Mouse (Mus musculus): ENCODE results near the gene Krt84. TPM values are rescaled to one million over a fixed set of nuclear protein-coding genes. Genes with fewer than 3 reads are reported as not detected.

The Krt84 gene
- polyA plus RNA-seq (2014; fragmentation: Nextera tagmentation; extraction: Ambion mirVana) = not detected in 2 replicates

GRCm38 (mm10) chr15:101532720-101533119, at the start of gene Krt84:
TSS of gene Krt84 (minus strand) at chr15:101532820.
- no peak for ATAC-seq (replicated peaks; ENCODE audit: insufficient number of reproducible peaks, low FRiP score, low TSS enrichment)
- H3K4me3 ChIP-seq (ENCODE audit: low read depth, low read length) = no peak within 1 kb of the TSS
- H3K9me3 ChIP-seq (replicated peaks; ENCODE audit: control insufficient read depth, low read length) = no peaks in the 10 kb centered on the region
- 77% methylated on average over 7 of the region's 7 CpGs for WGBS (ENCODE audit: insufficient replicate concordance)
- H3K36me3 ChIP-seq (ENCODE audit: control insufficient read depth, insufficient read depth, low read length) = no peaks in the 10 kb centered on the region
- no peak within 1 kb of the TSS for H3K4me2 ChIP-seq
- no peak within 1 kb of the TSS for H3K27ac ChIP-seq (ENCODE audit: low read depth, low read length)
- H3K27me3 ChIP-seq (ENCODE audit: control insufficient read depth, insufficient read depth, low read length) = peaks cover 7% of the 10 kb centered on the region; the same call in 1 of the 2 replicates
- H3K9ac ChIP-seq (ENCODE audit: low read depth, low read length) = no peak within 1 kb of the TSS
- H3K4me1 ChIP-seq (ENCODE audit: control insufficient read depth, insufficient read depth, low read length) = no peaks in the 10 kb centered on the region

GRCm38 (mm10) chr15:101581701-101582100, 49.1 kb upstream of the Krt84 start:
- 72% methylated on average over 3 of the region's 3 CpGs for WGBS (ENCODE audit: insufficient replicate concordance)
- ATAC-seq (replicated peaks; ENCODE audit: insufficient number of reproducible peaks, low FRiP score, low TSS enrichment) = no peak
- Histone ChIP-seq H3K4me1 (ENCODE audit: control insufficient read depth, insufficient read depth, low read length) (no peaks in the 10 kb centered on the region), H3K9me3 (replicated peaks; ENCODE audit: control insufficient read depth, low read length) (no peaks in the 10 kb centered on the region), H3K27me3 (ENCODE audit: control insufficient read depth, insufficient read depth, low read length) (no peaks in the 10 kb centered on the region), H3K4me2 (no peak overlapping the region), H3K36me3 (ENCODE audit: control insufficient read depth, insufficient read depth, low read length) (no peaks in the 10 kb centered on the region), H3K9ac (ENCODE audit: low read depth, low read length) (no peak overlapping the region), H3K4me3 (ENCODE audit: low read depth, low read length) (no peak overlapping the region), H3K27ac (ENCODE audit: low read depth, low read length) (no peak overlapping the region)

GRCm38 (mm10) chr15:101575506-101575905, 42.9 kb upstream of the Krt84 start:
- Histone ChIP-seq H3K4me1 (ENCODE audit: control insufficient read depth, insufficient read depth, low read length) (no peaks in the 10 kb centered on the region), H3K36me3 (ENCODE audit: control insufficient read depth, insufficient read depth, low read length) (no peaks in the 10 kb centered on the region), H3K4me2 (no peak overlapping the region), H3K27ac (ENCODE audit: low read depth, low read length) (no peak overlapping the region), H3K4me3 (ENCODE audit: low read depth, low read length) (no peak overlapping the region), H3K27me3 (ENCODE audit: control insufficient read depth, insufficient read depth, low read length) (peaks cover 9% of the 10 kb centered on the region; the same call in 1 of the 2 replicates), H3K9ac (ENCODE audit: low read depth, low read length) (no peak overlapping the region), H3K9me3 (replicated peaks; ENCODE audit: control insufficient read depth, low read length) (no peaks in the 10 kb centered on the region)
- WGBS (ENCODE audit: insufficient replicate concordance) = 71% methylated on average over 5 of the region's 5 CpGs
- no peak for ATAC-seq (replicated peaks; ENCODE audit: insufficient number of reproducible peaks, low FRiP score, low TSS enrichment)

- no peak for ATAC-seq (replicated peaks; ENCODE audit: insufficient number of reproducible peaks, low FRiP score, low TSS enrichment)
- WGBS (ENCODE audit: insufficient replicate concordance) = 67% methylated on average over 15 of the region's 15 CpGs
- H3K27me3 ChIP-seq (ENCODE audit: control insufficient read depth, insufficient read depth, low read length) = peaks cover 15% of the 10 kb centered on the region; the same call in 1 of the 2 replicates
These were observed 41.3 kb upstream of the Krt84 start, which contains the start of gene Krt75 for GRCm38 (mm10) chr15:101573796-101574345. TSS of gene Krt75 (minus strand) at chr15:101573904.

GRCm38 (mm10) chr15:101567780-101568179, 35.2 kb upstream of the Krt84 start:
- 38% methylated on average over 7 of the region's 7 CpGs for WGBS (ENCODE audit: insufficient replicate concordance)
- H3K9me3 ChIP-seq (replicated peaks; ENCODE audit: control insufficient read depth, low read length) = no peaks in the 10 kb centered on the region

More at GRCm38 (mm10) chr15:101573796-101574345, 41.3 kb upstream of the Krt84 start, which contains the start of gene Krt75:
- Histone ChIP-seq H3K4me1 (ENCODE audit: control insufficient read depth, insufficient read depth, low read length) (no peaks in the 10 kb centered on the region), H3K4me3 (ENCODE audit: low read depth, low read length) (no peak within 1 kb of the TSS), H3K9me3 (replicated peaks; ENCODE audit: control insufficient read depth, low read length) (no peaks in the 10 kb centered on the region), H3K9ac (ENCODE audit: low read depth, low read length) (no peak within 1 kb of the TSS), H3K27ac (ENCODE audit: low read depth, low read length) (no peak within 1 kb of the TSS), H3K36me3 (ENCODE audit: control insufficient read depth, insufficient read depth, low read length) (no peaks in the 10 kb centered on the region), H3K4me2 (no peak within 1 kb of the TSS)

GRCm38 (mm10) chr15:101562850-101563249, 30.2 kb upstream of the Krt84 start, which contains the start of gene Krt90:
TSS of gene Krt90 (minus strand) at chr15:101562950.
- 68% methylated on average over 5 of the region's 5 CpGs for WGBS (ENCODE audit: insufficient replicate concordance)
- no peak for ATAC-seq (replicated peaks; ENCODE audit: insufficient number of reproducible peaks, low FRiP score, low TSS enrichment)
- Histone ChIP-seq H3K4me2 (no peak within 1 kb of the TSS), H3K27ac (ENCODE audit: low read depth, low read length) (no peak within 1 kb of the TSS), H3K4me1 (ENCODE audit: control insufficient read depth, insufficient read depth, low read length) (no peaks in the 10 kb centered on the region), H3K9me3 (replicated peaks; ENCODE audit: control insufficient read depth, low read length) (no peaks in the 10 kb centered on the region), H3K9ac (ENCODE audit: low read depth, low read length) (no peak within 1 kb of the TSS), H3K36me3 (ENCODE audit: control insufficient read depth, insufficient read depth, low read length) (no peaks in the 10 kb centered on the region), H3K27me3 (ENCODE audit: control insufficient read depth, insufficient read depth, low read length) (peaks cover 8% of the 10 kb centered on the region; the same call in 1 of the 2 replicates), H3K4me3 (ENCODE audit: low read depth, low read length) (no peak within 1 kb of the TSS)

More at GRCm38 (mm10) chr15:101567780-101568179, 35.2 kb upstream of the Krt84 start:
- no peak overlapping the region for H3K27ac ChIP-seq (ENCODE audit: low read depth, low read length)
- no peaks in the 10 kb centered on the region for H3K36me3 ChIP-seq (ENCODE audit: control insufficient read depth, insufficient read depth, low read length)
- no peak overlapping the region for H3K9ac ChIP-seq (ENCODE audit: low read depth, low read length)
- ATAC-seq (replicated peaks; ENCODE audit: insufficient number of reproducible peaks, low FRiP score, low TSS enrichment) = no peak
- peaks cover 21% of the 10 kb centered on the region for H3K27me3 ChIP-seq (ENCODE audit: control insufficient read depth, insufficient read depth, low read length)
- H3K4me2 ChIP-seq = no peak overlapping the region
- H3K4me3 ChIP-seq (ENCODE audit: low read depth, low read length) = no peak overlapping the region
- no peaks in the 10 kb centered on the region for H3K4me1 ChIP-seq (ENCODE audit: control insufficient read depth, insufficient read depth, low read length)

GRCm38 (mm10) chr15:101558034-101558646, 25.5 kb upstream of the Krt84 start:
- H3K36me3 ChIP-seq (ENCODE audit: control insufficient read depth, insufficient read depth, low read length) = no peaks in the 10 kb centered on the region
- H3K27ac ChIP-seq (ENCODE audit: low read depth, low read length) = no peak overlapping the region
- no peaks in the 10 kb centered on the region for H3K4me1 ChIP-seq (ENCODE audit: control insufficient read depth, insufficient read depth, low read length)
- H3K9me3 ChIP-seq (replicated peaks; ENCODE audit: control insufficient read depth, low read length) = no peaks in the 10 kb centered on the region
- no peak for ATAC-seq (replicated peaks; ENCODE audit: insufficient number of reproducible peaks, low FRiP score, low TSS enrichment)
- WGBS (ENCODE audit: insufficient replicate concordance) = 21% methylated on average over 7 of the region's 7 CpGs
- no peak overlapping the region for H3K9ac ChIP-seq (ENCODE audit: low read depth, low read length)
- no peak overlapping the region for H3K4me3 ChIP-seq (ENCODE audit: low read depth, low read length)
- no peak overlapping the region for H3K4me2 ChIP-seq
- peaks cover 19% of the 10 kb centered on the region; the same call in 1 of the 2 replicates for H3K27me3 ChIP-seq (ENCODE audit: control insufficient read depth, insufficient read depth, low read length)

- WGBS (ENCODE audit: insufficient replicate concordance) = under 1% methylated on average over 11 of the region's 11 CpGs
- no peak for ATAC-seq (replicated peaks; ENCODE audit: insufficient number of reproducible peaks, low FRiP score, low TSS enrichment)
- Histone ChIP-seq H3K36me3 (ENCODE audit: control insufficient read depth, insufficient read depth, low read length) (no peaks in the 10 kb centered on the region), H3K4me2 (peak overlapping the region; percentile 16; the same call in 1 of the 2 replicates), H3K4me3 (ENCODE audit: low read depth, low read length) (no peak overlapping the region), H3K4me1 (ENCODE audit: control insufficient read depth, insufficient read depth, low read length) (no peaks in the 10 kb centered on the region), H3K9me3 (replicated peaks; ENCODE audit: control insufficient read depth, low read length) (no peaks in the 10 kb centered on the region), H3K9ac (ENCODE audit: low read depth, low read length) (no peak overlapping the region), H3K27ac (ENCODE audit: low read depth, low read length) (no peak overlapping the region), H3K27me3 (ENCODE audit: control insufficient read depth, insufficient read depth, low read length) (peaks cover 44% of the 10 kb centered on the region)
These were observed 20.5 kb upstream of the Krt84 start for GRCm38 (mm10) chr15:101553169-101553568.
